Mouse (Mus musculus): ENCODE measurements around the gene Pzp. TPM values are rescaled to one million over a fixed set of nuclear protein-coding genes. Genes with fewer than 3 reads are reported as not detected.

Pzp gene
- polyA plus RNA-seq, 1 experiment from 2014 or later: not detected

DNA sequence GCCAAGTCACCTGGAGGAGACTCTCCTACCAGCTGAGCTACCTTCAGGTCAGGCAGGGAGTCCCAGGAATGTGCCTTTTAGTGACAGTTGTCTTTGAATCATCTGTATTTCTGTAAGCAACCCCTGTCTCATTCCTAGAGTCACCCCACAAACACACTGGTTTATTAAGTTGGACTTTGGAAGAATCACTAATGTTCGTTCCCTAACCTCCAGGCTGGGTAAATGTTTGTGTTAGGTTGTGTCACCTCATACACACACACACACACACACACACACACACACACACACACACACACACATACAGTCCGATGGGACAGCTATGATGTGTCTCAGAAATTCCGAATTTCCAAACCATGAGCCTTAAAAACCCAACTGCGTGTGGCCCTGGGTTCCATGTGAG, 719 bp downstream of the Pzp start:
- peaks cover 3% of the 10 kb centered on the region; the same call in 1 of the 2 replicates for H3K9me3 ChIP-seq
- H3K27ac ChIP-seq: no peak overlapping the region
- no peaks in the 10 kb centered on the region for H3K4me1 ChIP-seq
- WGBS: 92% methylated on average over 4 of the region's 4 CpGs
- no peak overlapping the region for H3K4me2 ChIP-seq (replicated peaks)
- H3K9ac ChIP-seq: no peak overlapping the region
- H3K36me3 ChIP-seq: no peaks in the 10 kb centered on the region
- no peak overlapping the region for H3K4me3 ChIP-seq
- ATAC-seq (ENCODE audit: insufficient number of reproducible peaks, insufficient read depth, low FRiP score, low TSS enrichment): no peak
- H3K27me3 ChIP-seq: no peaks in the 10 kb centered on the region

DNA sequence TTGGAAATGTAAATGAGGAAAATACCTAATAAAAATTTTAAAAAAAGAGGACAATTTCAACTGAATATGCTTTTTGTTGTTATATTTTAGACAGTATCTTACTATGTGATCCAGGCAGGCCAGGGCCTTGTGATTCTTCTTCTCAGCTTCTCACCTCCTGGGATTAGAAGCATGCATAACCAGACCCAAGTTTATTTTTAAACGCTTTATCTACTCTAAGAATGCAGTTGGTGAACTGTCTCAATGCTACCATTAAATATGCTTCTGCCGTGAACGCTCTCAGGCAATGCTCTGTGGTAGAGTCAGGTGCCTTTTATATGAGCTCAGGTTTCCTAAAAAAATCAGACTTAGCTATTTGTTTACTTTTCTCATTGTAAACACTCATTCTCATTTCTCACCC, 3.2 kb downstream of the Pzp start:
- no peaks in the 10 kb centered on the region for H3K4me1 ChIP-seq
- H3K27me3 ChIP-seq: no peaks in the 10 kb centered on the region
- no peak for ATAC-seq (ENCODE audit: insufficient number of reproducible peaks, insufficient read depth, low FRiP score, low TSS enrichment)
- H3K27ac ChIP-seq: no peak overlapping the region
- no peak overlapping the region for H3K9ac ChIP-seq
- H3K9me3 ChIP-seq: peaks cover 3% of the 10 kb centered on the region; the same call in 1 of the 2 replicates
- WGBS: 92% methylated on average over 3 of the region's 3 CpGs
- H3K4me2 ChIP-seq (replicated peaks): no peak overlapping the region
- no peak overlapping the region for H3K4me3 ChIP-seq
- H3K36me3 ChIP-seq: no peaks in the 10 kb centered on the region

DNA sequence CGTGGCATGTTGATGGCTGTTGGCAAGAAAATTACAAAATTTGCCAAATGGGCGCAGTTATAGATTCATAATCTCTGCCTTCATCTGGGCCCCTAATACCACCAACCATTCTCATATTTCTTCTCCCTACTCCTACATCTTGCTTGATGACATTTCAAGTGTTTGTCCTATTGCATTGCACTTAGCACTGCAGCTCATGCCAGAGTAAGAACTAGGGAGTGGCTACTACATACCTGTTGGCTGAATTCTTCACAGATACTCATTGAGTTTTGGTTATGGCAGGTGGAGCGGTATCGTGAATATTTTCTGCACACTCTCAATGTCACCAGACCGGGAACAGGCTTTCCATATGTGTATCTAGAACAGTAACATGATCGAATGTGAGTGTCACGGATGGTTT, 7.4 kb downstream of the Pzp start:
- Histone ChIP-seq H3K9me3 (0 out of 2 replicates have a peak, but pooled peaks cover 3% of the 10 kb centered on the region), H3K27me3 (no peaks in the 10 kb centered on the region), H3K4me3 (no peak overlapping the region), H3K9ac (no peak overlapping the region), H3K4me2 (replicated peaks) (no peak overlapping the region), H3K27ac (no peak overlapping the region), H3K4me1 (no peaks in the 10 kb centered on the region), H3K36me3 (no peaks in the 10 kb centered on the region)
- no peak for ATAC-seq (ENCODE audit: insufficient number of reproducible peaks, insufficient read depth, low FRiP score, low TSS enrichment)
- 89% methylated on average over 7 of the region's 7 CpGs for WGBS

DNA sequence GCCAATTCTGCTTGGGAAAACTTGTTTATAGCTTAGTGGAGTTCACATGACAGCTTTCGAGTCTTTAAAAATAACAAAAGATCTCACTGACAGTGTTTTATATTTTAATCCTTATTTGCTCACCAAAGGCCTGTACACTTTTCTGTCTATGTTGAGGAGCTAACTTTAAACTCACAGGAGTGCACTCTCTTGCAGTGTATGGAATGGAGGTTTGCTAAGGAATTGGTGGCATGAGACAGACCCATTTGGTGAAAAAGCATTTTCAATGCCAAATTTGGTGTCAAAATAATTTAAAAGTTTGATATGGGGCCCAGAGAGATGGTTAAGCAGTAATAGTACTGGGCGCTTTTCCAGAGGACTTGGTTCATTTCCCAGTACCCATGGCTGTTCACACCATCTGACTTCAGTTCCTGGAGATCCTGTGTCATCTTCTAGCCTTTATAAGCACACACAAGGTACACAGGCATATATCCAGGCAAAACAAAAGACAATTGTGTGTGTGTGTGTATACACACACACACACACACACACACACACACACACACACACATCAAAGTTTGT, 20.8 kb downstream of the Pzp start:
- Histone ChIP-seq H3K4me2 (replicated peaks) (no peak overlapping the region), H3K36me3 (no peaks in the 10 kb centered on the region), H3K9ac (no peak overlapping the region), H3K27me3 (no peaks in the 10 kb centered on the region), H3K4me1 (no peaks in the 10 kb centered on the region), H3K4me3 (no peak overlapping the region), H3K9me3 (no peaks in the 10 kb centered on the region), H3K27ac (no peak overlapping the region)
- ATAC-seq (ENCODE audit: insufficient number of reproducible peaks, insufficient read depth, low FRiP score, low TSS enrichment): no peak
- WGBS: 82% methylated on average over 2 of the region's 2 CpGs

DNA sequence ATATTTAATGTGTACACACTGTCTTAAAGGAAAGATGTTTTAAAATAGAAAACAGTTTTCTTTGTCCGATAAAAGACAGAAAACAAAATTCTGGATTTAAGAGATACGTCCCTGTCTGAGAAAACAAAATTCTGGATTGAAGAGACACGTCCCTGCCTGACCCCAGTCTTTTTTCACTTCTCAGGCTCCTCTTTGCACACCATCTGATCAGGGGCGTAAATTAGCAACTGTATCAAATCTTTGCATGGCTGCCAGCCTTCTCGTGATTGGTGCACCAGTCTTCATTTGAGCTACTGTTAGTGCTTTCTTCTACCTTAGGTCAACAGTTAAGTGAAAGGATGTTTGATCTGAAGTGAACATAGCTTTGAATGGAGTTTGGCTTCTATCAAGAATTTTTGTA, 21.8 kb downstream of the Pzp start:
- Histone ChIP-seq H3K4me3 (no peak overlapping the region), H3K27me3 (no peaks in the 10 kb centered on the region), H3K9ac (no peak overlapping the region), H3K4me2 (replicated peaks) (no peak overlapping the region), H3K27ac (no peak overlapping the region), H3K36me3 (no peaks in the 10 kb centered on the region), H3K9me3 (no peaks in the 10 kb centered on the region), H3K4me1 (no peaks in the 10 kb centered on the region)
- WGBS: 78% methylated on average over 5 of the region's 5 CpGs
- no peak for ATAC-seq (ENCODE audit: insufficient number of reproducible peaks, insufficient read depth, low FRiP score, low TSS enrichment)

GRCm38 (mm10) chr6:128495346-128495745, 31.2 kb downstream of the Pzp start:
- no peaks in the 10 kb centered on the region for H3K27me3 ChIP-seq
- 62% methylated on average over 1 of the region's 1 CpGs for WGBS

GRCm38 (mm10) chr6:128494646-128495331, 31.7 kb downstream of the Pzp start:
- H3K4me3 ChIP-seq: no peak overlapping the region
- no peak overlapping the region for H3K9ac ChIP-seq
- no peak for ATAC-seq (ENCODE audit: insufficient number of reproducible peaks, insufficient read depth, low FRiP score, low TSS enrichment)
- H3K27me3 ChIP-seq: no peaks in the 10 kb centered on the region
- H3K4me2 ChIP-seq (replicated peaks): no peak overlapping the region
- H3K4me1 ChIP-seq: no peaks in the 10 kb centered on the region
- 64% methylated on average over 15 of the region's 15 CpGs for WGBS
- no peaks in the 10 kb centered on the region for H3K36me3 ChIP-seq
- H3K27ac ChIP-seq: no peak overlapping the region
- no peaks in the 10 kb centered on the region for H3K9me3 ChIP-seq

More at GRCm38 (mm10) chr6:128495346-128495745, 31.2 kb downstream of the Pzp start:
- H3K36me3 ChIP-seq: no peaks in the 10 kb centered on the region
- H3K27ac ChIP-seq: no peak overlapping the region
- no peak overlapping the region for H3K4me3 ChIP-seq
- no peaks in the 10 kb centered on the region for H3K4me1 ChIP-seq
- H3K9me3 ChIP-seq: no peaks in the 10 kb centered on the region
- no peak overlapping the region for H3K9ac ChIP-seq
- no peak overlapping the region for H3K4me2 ChIP-seq (replicated peaks)
- no peak for ATAC-seq (ENCODE audit: insufficient number of reproducible peaks, insufficient read depth, low FRiP score, low TSS enrichment)

DNA sequence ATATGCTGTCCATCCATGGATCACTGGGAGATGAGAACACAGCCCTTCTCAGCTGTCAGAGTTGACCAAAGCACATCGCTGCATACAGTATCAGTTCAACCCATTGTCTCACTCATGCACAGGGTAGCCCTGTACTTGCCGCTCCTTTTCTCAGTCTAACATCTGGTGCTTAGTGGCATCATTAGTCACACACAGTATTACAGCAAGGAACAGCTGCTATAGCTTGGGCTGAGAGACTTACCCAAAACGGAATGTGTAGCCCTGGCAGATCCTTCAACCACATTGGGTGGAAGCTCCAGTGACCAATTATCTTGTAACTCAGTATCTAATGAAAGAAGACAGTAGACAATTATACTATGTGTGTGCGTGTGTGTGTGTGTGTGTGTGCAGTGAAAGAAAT, 34.6 kb downstream of the Pzp start:
- peak; percentile 47; the same call in 1 of the 2 replicates for ATAC-seq (ENCODE audit: insufficient number of reproducible peaks, insufficient read depth, low FRiP score, low TSS enrichment)
- no peak overlapping the region for H3K9ac ChIP-seq
- no peaks in the 10 kb centered on the region for H3K4me1 ChIP-seq
- H3K27ac ChIP-seq: no peak overlapping the region
- no peaks in the 10 kb centered on the region for H3K36me3 ChIP-seq
- 75% methylated on average over 4 of the region's 4 CpGs for WGBS
- H3K4me3 ChIP-seq: no peak overlapping the region
- H3K27me3 ChIP-seq: no peaks in the 10 kb centered on the region
- H3K4me2 ChIP-seq (replicated peaks): no peak overlapping the region
- no peaks in the 10 kb centered on the region for H3K9me3 ChIP-seq

GRCm38 (mm10) chr6:128490141-128490540, 36.4 kb downstream of the Pzp start:
- no peak for ATAC-seq (ENCODE audit: insufficient number of reproducible peaks, insufficient read depth, low FRiP score, low TSS enrichment)
- Histone ChIP-seq H3K4me3 (no peak overlapping the region), H3K9me3 (no peaks in the 10 kb centered on the region), H3K4me1 (no peaks in the 10 kb centered on the region), H3K36me3 (no peaks in the 10 kb centered on the region), H3K9ac (no peak overlapping the region), H3K27ac (no peak overlapping the region), H3K27me3 (no peaks in the 10 kb centered on the region), H3K4me2 (replicated peaks) (no peak overlapping the region)
- 94% methylated on average over 10 of the region's 10 CpGs for WGBS

DNA sequence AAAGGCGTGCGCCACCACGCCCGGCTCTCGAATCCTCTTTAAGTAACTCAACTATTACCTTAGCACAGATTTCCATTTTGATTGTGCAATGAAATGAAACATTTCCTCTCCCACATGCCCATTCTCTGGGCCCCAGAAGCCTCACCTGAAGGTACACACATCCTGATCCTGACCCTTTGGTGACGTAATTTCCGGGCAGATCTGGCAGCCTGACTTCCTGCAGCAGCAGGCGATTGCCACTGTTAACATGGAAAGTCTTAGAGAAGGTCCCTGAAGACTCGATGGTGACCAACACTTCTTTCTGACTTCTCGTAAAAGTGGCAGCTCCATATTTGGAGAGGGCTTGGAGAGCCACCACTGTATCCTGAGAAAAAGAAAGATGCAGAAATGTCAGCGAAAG, 38.8 kb downstream of the Pzp start:
- no peak overlapping the region for H3K27ac ChIP-seq
- no peaks in the 10 kb centered on the region for H3K4me1 ChIP-seq
- H3K9me3 ChIP-seq: no peaks in the 10 kb centered on the region
- WGBS: 90% methylated on average over 11 of the region's 11 CpGs
- no peaks in the 10 kb centered on the region for H3K36me3 ChIP-seq
- no peak overlapping the region for H3K4me2 ChIP-seq (replicated peaks)
- H3K27me3 ChIP-seq: no peaks in the 10 kb centered on the region
- no peak for ATAC-seq (ENCODE audit: insufficient number of reproducible peaks, insufficient read depth, low FRiP score, low TSS enrichment)
- H3K4me3 ChIP-seq: no peak overlapping the region
- H3K9ac ChIP-seq: no peak overlapping the region

DNA sequence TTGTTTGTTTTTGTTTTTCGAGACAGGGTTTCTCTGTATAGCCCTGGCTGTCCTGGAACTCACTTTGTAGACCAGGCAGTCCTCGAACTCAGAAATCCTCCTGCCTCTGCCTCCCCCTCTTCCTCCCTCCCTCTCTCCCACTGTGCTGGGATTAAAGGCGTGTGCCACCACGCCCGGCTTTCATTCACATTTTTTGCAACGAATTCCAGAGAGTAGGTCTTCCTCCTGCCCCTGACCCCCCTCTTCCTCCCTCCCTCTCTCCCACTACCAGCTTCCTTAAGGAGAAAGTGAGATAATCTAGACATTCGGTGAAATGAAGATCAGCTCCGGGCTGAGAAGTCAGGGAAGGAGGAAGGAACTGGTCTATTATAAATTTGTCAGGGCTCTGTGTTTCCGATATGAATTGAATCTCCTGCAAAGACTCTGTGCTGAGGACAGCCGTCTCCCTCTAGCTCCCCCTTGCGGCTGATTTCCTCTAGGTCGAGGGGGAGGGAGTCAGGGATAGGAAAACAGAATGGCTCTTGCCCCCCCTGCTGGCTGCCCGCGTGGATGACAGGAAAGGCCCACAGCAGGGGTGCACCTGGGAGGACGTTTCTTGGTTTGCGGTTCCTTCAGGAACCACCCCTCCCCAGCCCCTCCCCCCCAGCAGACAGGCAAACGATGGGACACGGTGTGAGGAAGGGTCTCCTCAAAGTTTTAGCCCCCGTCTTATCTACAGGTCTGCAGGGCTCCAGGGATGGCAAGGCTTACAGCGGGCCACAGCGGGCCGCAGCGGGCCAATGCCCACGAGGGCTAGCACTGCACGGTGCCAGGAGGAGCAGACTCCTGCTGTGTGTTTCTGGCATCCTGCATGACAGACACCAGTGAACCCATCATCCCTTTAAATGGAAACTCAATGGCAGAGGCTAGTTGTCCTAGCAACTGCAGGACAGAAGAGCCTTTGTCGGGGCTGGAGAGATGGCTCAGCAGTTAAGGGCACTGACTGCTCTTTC, 46.8 kb downstream of the Pzp start:
- H3K27me3 ChIP-seq: no peaks in the 10 kb centered on the region
- H3K4me1 ChIP-seq: no peaks in the 10 kb centered on the region
- 22% methylated on average over 26 of the region's 26 CpGs for WGBS
- no peaks in the 10 kb centered on the region for H3K9me3 ChIP-seq
- H3K4me3 ChIP-seq: 0 out of 2 replicates have a peak overlapping the region, but pooled peaks have one; percentile 6
- no peak overlapping the region for H3K9ac ChIP-seq
- H3K4me2 ChIP-seq (replicated peaks): peak overlapping the region; percentile 34
- no peak overlapping the region for H3K27ac ChIP-seq
- peak; percentile 85 for ATAC-seq (ENCODE audit: insufficient number of reproducible peaks, insufficient read depth, low FRiP score, low TSS enrichment)
- no peaks in the 10 kb centered on the region for H3K36me3 ChIP-seq
